Mouse (Mus musculus): Measurements from ENCODE around the gene Npr2. TPM values are rescaled to one million over a fixed set of nuclear protein-coding genes. Genes with fewer than 3 reads are reported as not detected.

The Npr2 gene
- polyA plus RNA-seq, 1 experiment from 2014 or later: 11.2 TPM

GRCm38 (mm10) chr4:43653161-43654015 is 21.7 kb downstream of the Npr2 start, which contains the start of gene Spag8:
Spag8 (minus strand) TSS chr4:43653594.
- ATAC-seq (ENCODE audit: insufficient number of reproducible peaks, low FRiP score): no peak
- Histone ChIP-seq H3K36me3 (peaks cover 14% of the 10 kb centered on the region), H3K4me2 (peak within 1 kb of the TSS; percentile 68), H3K27ac (ENCODE audit: poor library complexity, severe bottlenecking) (no peak within 1 kb of the TSS), H3K4me1 (replicated peaks) (peaks cover 17% of the 10 kb centered on the region), H3K9me3 (replicated peaks) (peaks cover 9% of the 10 kb centered on the region), H3K27me3 (replicated peaks) (no peaks in the 10 kb centered on the region), H3K9ac (no peak within 1 kb of the TSS), H3K4me3 (peak within 1 kb of the TSS; percentile 40)
- WGBS: 12% methylated on average over 24 of the region's 24 CpGs

DNA sequence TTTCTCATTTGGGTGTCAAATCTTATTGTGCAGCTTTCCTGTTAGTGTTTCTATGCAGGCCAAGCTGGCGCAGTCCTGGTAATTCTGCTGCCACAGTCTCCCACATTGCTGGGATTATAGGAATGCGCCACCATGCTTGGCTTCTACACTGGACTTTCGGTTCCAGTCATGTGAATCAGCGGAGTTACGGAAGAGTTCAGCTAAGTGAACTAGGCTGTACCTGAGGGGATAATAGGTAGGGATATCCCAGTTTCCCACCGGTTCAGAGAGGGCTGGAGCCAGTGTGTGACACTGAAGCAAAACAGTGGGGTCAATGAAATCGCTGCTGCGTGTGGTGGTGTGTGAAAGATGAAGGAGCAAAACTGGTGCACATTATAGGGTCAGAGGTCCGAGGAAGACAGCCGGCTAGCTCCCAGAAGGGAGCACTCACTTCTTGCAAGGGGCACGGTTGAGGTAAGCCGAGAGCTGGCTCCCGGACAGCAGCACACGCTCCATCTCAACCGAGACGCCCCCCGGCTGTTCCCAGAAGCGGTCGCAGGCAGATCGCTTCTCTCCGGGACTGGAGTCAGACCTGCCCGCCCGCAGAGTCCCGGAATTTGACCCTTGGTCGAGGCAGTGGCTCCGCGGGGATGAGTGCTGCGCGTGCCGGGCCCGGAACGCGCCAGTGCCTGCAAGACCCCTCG is 24.1 kb downstream of the Npr2 start:
- Histone ChIP-seq H3K27me3 (replicated peaks) (peaks cover 9% of the 10 kb centered on the region), H3K4me3 (peak overlapping the region; percentile 71), H3K9me3 (replicated peaks) (no peaks in the 10 kb centered on the region), H3K4me2 (peak overlapping the region; percentile 79), H3K4me1 (replicated peaks) (peaks cover 17% of the 10 kb centered on the region), H3K36me3 (peaks cover under 1% of the 10 kb centered on the region; the same call in 1 of the 2 replicates), H3K27ac (ENCODE audit: poor library complexity, severe bottlenecking) (peak overlapping the region; percentile 86), H3K9ac (peak overlapping the region; percentile 85)
- peak; percentile 27 for ATAC-seq (ENCODE audit: insufficient number of reproducible peaks, low FRiP score)
- WGBS: 6% methylated on average over 34 of the region's 34 CpGs

- Histone ChIP-seq H3K9me3 (replicated peaks) (no peaks in the 10 kb centered on the region), H3K27ac (ENCODE audit: poor library complexity, severe bottlenecking) (peak within 1 kb of the TSS; percentile 86), H3K9ac (peak within 1 kb of the TSS; percentile 85), H3K36me3 (no peaks in the 10 kb centered on the region), H3K4me3 (peak within 1 kb of the TSS; percentile 71), H3K4me1 (replicated peaks) (peaks cover 17% of the 10 kb centered on the region), H3K4me2 (peak within 1 kb of the TSS; percentile 79), H3K27me3 (replicated peaks) (peaks cover 16% of the 10 kb centered on the region)
- peak; percentile 96 for ATAC-seq (ENCODE audit: insufficient number of reproducible peaks, low FRiP score)
- 2% methylated on average over 34 of the region's 34 CpGs for WGBS
Measured at GRCm38 (mm10) chr4:43656339-43657109, 24.8 kb downstream of the Npr2 start, which contains the start of gene Hint2. Hint2 (minus strand) TSS chr4:43656466.

GRCm38 (mm10) chr4:43657146-43657545 is 25.4 kb downstream of the Npr2 start:
- H3K27ac ChIP-seq (ENCODE audit: poor library complexity, severe bottlenecking): no peak overlapping the region
- H3K4me2 ChIP-seq: peak overlapping the region; percentile 29
- ATAC-seq (ENCODE audit: insufficient number of reproducible peaks, low FRiP score): no peak
- H3K4me3 ChIP-seq: peak overlapping the region; percentile 18
- H3K27me3 ChIP-seq (replicated peaks): peaks cover 22% of the 10 kb centered on the region
- no peaks in the 10 kb centered on the region for H3K36me3 ChIP-seq
- peaks cover 17% of the 10 kb centered on the region for H3K4me1 ChIP-seq (replicated peaks)
- H3K9me3 ChIP-seq (replicated peaks): no peaks in the 10 kb centered on the region
- WGBS: 56% methylated on average over 4 of the region's 4 CpGs
- H3K9ac ChIP-seq: no peak overlapping the region

DNA sequence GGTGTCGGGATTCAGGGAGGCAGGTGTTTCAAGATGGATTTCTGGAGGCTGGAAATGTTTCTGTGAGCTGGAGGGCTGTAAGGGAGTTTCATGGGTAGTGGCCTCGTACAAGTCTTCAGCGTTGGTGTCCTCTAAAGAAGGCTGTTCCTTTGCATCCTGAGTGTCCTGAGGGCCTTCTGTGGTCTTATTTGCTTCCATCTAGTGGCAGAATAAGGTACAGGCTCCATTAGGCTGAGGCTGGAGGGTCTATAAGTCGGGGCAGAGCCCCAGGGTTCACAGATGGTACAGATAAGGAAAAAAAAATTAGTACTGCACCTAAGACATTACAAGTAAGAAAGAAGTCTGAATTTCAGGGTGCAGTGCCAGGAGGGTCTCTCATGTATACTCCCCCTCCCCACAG is 34.7 kb downstream of the Npr2 start:
- H3K4me3 ChIP-seq: no peak overlapping the region
- no peak for ATAC-seq (ENCODE audit: insufficient number of reproducible peaks, low FRiP score)
- H3K27me3 ChIP-seq (replicated peaks): peaks cover 54% of the 10 kb centered on the region
- no peak overlapping the region for H3K4me2 ChIP-seq
- WGBS: 12% methylated on average over 4 of the region's 4 CpGs
- H3K9ac ChIP-seq: no peak overlapping the region
- peaks cover 12% of the 10 kb centered on the region for H3K4me1 ChIP-seq (replicated peaks)
- H3K9me3 ChIP-seq (replicated peaks): no peaks in the 10 kb centered on the region
- no peaks in the 10 kb centered on the region for H3K36me3 ChIP-seq
- no peak overlapping the region for H3K27ac ChIP-seq (ENCODE audit: poor library complexity, severe bottlenecking)

DNA sequence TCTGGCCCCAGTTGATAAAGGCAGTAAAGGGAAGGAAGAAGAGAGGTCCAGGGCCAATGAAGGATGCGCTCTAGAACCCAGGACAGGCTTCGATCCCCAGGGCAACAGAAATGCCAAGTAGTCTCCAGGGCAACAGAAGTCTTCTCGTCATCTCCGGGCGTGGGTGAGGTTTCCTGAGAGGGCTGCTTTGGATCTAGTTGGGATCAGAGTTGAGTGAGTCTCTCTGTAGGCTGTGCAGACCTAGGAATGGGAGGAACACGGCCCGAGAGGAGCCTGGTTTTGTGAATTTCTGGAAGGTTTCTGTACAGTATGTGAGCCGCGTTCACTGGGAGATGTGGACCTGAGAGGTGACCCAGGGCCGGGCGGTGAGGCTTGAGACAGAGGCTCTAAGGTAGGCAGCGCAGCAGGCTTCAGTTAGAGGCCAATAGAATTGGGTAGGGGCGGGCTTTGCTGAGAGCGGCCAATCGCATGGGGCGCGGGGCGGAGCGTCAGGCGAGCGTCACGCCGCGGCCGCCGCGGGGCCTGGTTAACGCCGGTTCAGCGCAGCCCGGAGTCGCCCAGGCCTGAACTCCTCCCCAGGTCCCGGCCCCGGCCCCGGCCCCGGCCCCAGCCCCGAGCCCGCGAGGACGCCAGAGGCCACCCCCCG is 37.2 kb downstream of the Npr2 start, which contains the start of the genes Tmem8b and Fam221b:
TSS of gene Tmem8b (plus strand) at position 190 of the 646 bp plus-strand sequence.
TSS of gene Fam221b (minus strand) at position 364 of the 646 bp plus-strand sequence.
- peak; percentile 93 for ATAC-seq (ENCODE audit: insufficient number of reproducible peaks, low FRiP score)
- peak within 1 kb of the TSS; percentile 76 for H3K4me2 ChIP-seq
- no peaks in the 10 kb centered on the region for H3K9me3 ChIP-seq (replicated peaks)
- WGBS: 2% methylated on average over 39 of the region's 41 CpGs
- H3K4me3 ChIP-seq: peak within 1 kb of the TSS; percentile 82
- H3K9ac ChIP-seq: peak within 1 kb of the TSS; percentile 86
- H3K27ac ChIP-seq (ENCODE audit: poor library complexity, severe bottlenecking): 0 out of 2 replicates have a peak within 1 kb of the TSS, but pooled peaks have one; percentile 13
- H3K36me3 ChIP-seq: no peaks in the 10 kb centered on the region
- H3K27me3 ChIP-seq (replicated peaks): peaks cover 34% of the 10 kb centered on the region
- peaks cover 27% of the 10 kb centered on the region for H3K4me1 ChIP-seq (replicated peaks)

GRCm38 (mm10) chr4:43669428-43669794 is 37.7 kb downstream of the Npr2 start:
- 0% methylated on average over 25 of the region's 25 CpGs for WGBS
- peaks cover 34% of the 10 kb centered on the region for H3K27me3 ChIP-seq (replicated peaks)
- H3K4me3 ChIP-seq: peak overlapping the region; percentile 82
- H3K4me1 ChIP-seq (replicated peaks): peaks cover 27% of the 10 kb centered on the region
- H3K9me3 ChIP-seq (replicated peaks): no peaks in the 10 kb centered on the region
- H3K9ac ChIP-seq: peak overlapping the region; percentile 86
- peak overlapping the region; percentile 76 for H3K4me2 ChIP-seq
- peak; percentile 86 for ATAC-seq (ENCODE audit: insufficient number of reproducible peaks, low FRiP score)
- H3K27ac ChIP-seq (ENCODE audit: poor library complexity, severe bottlenecking): no peak overlapping the region
- peaks cover 3% of the 10 kb centered on the region for H3K36me3 ChIP-seq

DNA sequence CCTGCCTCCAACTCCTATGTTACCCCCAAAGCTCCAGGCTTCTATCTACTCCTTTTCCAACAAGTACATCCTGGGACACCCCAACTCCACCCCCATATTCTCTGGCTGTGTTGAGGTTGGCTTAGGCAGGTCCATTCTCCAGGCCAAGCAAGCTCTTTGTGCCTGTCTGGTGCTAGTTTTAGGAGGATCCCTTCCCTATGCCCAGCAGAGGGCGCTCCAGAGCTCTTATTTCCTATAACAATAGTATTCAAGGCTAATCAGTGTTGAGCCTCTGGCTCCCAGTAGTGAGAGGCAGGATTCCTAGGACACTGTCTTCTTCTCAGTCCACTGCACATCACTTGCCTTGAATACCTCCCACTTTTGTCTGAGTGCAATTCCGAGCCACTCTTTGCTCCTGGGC is 40.3 kb downstream of the Npr2 start:
- no peak overlapping the region for H3K4me3 ChIP-seq
- peaks cover 11% of the 10 kb centered on the region for H3K27me3 ChIP-seq (replicated peaks)
- no peak overlapping the region for H3K4me2 ChIP-seq
- no peak overlapping the region for H3K9ac ChIP-seq
- no peak for ATAC-seq (ENCODE audit: insufficient number of reproducible peaks, low FRiP score)
- H3K9me3 ChIP-seq (replicated peaks): no peaks in the 10 kb centered on the region
- H3K27ac ChIP-seq (ENCODE audit: poor library complexity, severe bottlenecking): no peak overlapping the region
- H3K4me1 ChIP-seq (replicated peaks): peaks cover 27% of the 10 kb centered on the region
- H3K36me3 ChIP-seq: peaks cover 18% of the 10 kb centered on the region
- WGBS: 8% methylated on average over 2 of the region's 2 CpGs

DNA sequence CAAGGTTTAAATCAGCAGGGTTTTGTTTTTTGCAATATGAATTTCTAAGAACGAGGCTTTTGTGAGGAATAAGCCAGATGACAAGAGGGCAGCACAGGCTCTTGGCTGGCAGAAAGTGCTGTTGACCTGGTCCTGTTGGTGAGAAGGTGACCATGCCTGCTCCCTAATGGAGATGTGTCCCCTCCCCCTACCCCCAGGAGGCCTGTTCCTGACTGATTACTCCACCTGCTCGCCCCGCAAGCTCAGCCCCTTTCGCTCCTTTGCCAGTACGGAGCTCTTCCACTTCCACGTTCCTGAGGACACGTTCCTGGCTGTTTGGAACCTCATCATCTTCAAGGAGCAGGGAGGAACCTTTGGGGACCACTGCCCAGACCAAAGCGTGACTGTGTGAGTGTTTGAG is 42.0 kb downstream of the Npr2 start:
- 76% methylated on average over 8 of the region's 8 CpGs for WGBS

GRCm38 (mm10) chr4:43674974-43675373 is 43.2 kb downstream of the Npr2 start:
- Histone ChIP-seq H3K4me2 (no peak overlapping the region), H3K27ac (ENCODE audit: poor library complexity, severe bottlenecking) (no peak overlapping the region), H3K4me1 (replicated peaks) (peaks cover 16% of the 10 kb centered on the region), H3K4me3 (no peak overlapping the region), H3K9me3 (replicated peaks) (no peaks in the 10 kb centered on the region), H3K9ac (no peak overlapping the region), H3K27me3 (replicated peaks) (0 out of 2 replicates have a peak, but pooled peaks cover 3% of the 10 kb centered on the region), H3K36me3 (peaks cover 25% of the 10 kb centered on the region)
- 77% methylated on average over 5 of the region's 5 CpGs for WGBS
- ATAC-seq (ENCODE audit: insufficient number of reproducible peaks, low FRiP score): no peak

More for the DNA sequence above, 42.0 kb downstream of the Npr2 start:
- H3K27ac ChIP-seq (ENCODE audit: poor library complexity, severe bottlenecking): no peak overlapping the region
- H3K9ac ChIP-seq: no peak overlapping the region
- H3K4me3 ChIP-seq: no peak overlapping the region
- no peak for ATAC-seq (ENCODE audit: insufficient number of reproducible peaks, low FRiP score)
- H3K4me2 ChIP-seq: no peak overlapping the region
- H3K9me3 ChIP-seq (replicated peaks): no peaks in the 10 kb centered on the region
- H3K27me3 ChIP-seq (replicated peaks): 0 out of 2 replicates have a peak, but pooled peaks cover 3% of the 10 kb centered on the region
- peaks cover 23% of the 10 kb centered on the region for H3K4me1 ChIP-seq (replicated peaks)
- H3K36me3 ChIP-seq: peaks cover 25% of the 10 kb centered on the region
